Mouse (Mus musculus) testis, adult 2 months (tissue): ENCODE results near the gene Myg1.

Experiments
- CTCF ChIP-seq: fragments of 200-500 bp; IDR thresholded peaks from 2 replicates; pipeline ENCODE4 v1.5.1; 2012; ENCODE audit warnings: low read depth, mild to moderate bottlenecking, inconsistent platforms, low read length, moderate library complexity; ENCODE audit not compliant: control insufficient read depth, insufficient read depth, insufficient replicate concordance
- POLR2A ChIP-seq: fragments of 200-500 bp; IDR thresholded peaks from 2 replicates; pipeline ENCODE4 v1.6.1; 2012; ENCODE audit warnings: low read depth, mild to moderate bottlenecking, inconsistent platforms, low read length, moderate library complexity; ENCODE audit not compliant: control insufficient read depth

- TF ChIP-seq POLR2A (no peak), CTCF (peak; percentile 99)
These were observed 50.1 kb downstream of the Myg1 start for GRCm38 (mm10) chr15:102381575-102381974.
